Mouse (Mus musculus) thymus, postnatal 25 days (tissue): Measurements from ENCODE around the gene Abhd11.
"Not testable (repeated sequence)": the region's sequence is repeated elsewhere in the genome, so short reads cannot be mapped to it uniquely, and the experiment has no call there.

Source experiments
- DNase-seq: peaks from one replicate; pipeline ENCODE4 v3.0.0; 2022

The Abhd11 gene

DNA sequence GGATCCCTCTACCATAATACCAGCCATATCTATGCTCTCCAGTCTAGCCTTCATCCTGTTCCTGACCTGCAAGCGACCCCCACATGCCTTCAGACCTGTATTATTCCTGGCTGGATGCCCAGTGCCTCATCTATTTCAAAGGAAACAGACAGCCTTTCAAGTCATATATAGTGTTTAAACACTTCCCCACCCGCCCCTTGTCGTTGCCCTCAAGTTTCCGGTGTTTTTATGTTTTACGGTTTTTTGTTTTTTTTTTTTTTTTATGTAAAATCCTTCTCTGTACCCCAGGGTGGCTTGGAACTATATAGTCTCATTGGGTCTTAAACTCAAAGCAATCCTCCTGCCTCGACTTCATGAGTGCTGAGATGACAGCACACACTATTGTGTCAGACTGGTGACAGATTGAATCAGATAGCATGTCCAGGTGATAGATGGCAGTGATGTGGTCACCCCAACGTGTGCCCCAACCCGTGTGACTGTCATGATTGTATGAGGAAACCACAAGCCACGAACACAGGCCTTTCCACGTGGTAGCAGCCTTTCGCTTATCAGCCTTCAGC is 15.8 kb downstream of the Abhd11 start:
- DNase-seq = peak; percentile 38

DNA sequence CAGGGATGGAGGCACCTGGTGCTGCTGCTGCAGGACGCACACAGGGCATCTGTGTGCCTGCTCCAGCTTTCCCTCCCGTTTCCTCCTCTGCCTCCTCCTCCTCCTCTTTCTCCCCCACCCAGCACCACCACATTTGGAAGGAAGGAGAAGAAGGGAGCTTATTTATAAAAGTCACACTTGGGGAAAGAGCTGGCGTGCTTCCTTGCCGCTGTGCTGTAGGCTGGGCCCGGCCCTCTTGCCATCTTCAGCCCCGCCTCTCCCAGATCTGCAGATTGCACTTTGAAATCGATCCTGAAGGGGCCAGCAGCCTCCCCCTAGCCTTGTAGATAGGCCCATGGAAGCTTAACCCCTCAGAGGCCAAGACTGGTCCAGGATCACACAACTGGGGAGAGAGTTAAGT is 16.9 kb downstream of the Abhd11 start:
- DNase-seq = no peak

DNA sequence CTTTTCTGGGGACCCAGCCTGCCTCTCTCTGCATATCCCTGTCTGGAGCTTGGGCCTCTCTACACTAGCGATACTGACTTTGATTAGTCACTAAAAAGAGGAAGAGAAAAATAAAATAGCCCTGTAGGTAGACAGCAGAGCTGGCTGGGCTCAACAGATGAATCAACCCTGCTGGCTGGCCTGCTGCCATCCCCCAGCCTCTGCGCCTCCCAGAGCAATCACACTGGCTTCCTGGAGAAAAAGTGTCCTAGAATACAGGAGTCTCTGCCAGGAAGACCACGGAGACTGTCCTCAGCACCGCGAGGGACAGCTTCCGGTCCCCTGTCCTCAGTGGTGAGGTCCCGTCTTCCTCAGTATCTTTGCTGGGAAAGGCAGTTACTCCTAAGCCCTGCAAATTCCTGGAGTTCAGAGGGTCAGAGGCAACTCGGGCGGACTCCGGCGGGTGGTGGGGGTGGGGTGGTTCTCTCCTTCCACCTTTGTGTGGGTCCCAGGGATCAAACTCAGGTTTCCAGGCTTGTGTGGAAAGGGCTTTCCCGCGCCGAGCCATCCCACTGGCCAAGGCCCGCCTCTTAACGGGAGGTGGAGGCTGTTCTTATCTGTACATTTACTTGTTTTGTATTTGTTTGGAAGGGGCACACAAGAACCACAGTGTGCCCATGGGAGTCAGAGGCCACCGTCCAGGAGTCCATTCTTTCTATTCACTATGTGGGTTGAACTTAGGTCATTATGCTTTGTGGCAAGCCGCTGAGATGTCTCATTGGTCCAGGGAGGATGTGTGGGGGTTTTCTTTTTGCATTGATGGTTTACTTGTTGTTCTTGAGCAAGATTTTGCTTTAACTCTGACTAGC is 20.3 kb downstream of the Abhd11 start:
- no peak for DNase-seq

DNA sequence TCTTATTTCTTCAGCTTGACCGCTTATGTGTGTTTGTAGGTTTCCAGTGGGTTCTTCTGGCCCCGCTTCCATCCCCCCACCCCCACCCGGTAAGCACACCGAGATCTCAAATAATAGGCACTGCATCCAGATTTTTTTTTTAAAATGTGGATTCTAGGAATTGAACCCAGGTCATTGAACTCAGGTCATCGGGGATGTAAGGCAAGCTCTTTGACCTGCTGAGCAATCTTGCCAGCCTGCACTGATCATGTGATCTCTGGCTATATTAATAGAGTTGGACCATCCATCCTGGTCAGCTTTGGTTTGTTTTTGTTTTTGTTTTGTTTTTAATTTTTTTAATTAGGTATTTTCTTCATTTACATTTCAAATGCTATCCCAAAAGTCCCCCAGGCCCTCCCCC is 23.6 kb downstream of the Abhd11 start:
- DNase-seq = no peak

DNA sequence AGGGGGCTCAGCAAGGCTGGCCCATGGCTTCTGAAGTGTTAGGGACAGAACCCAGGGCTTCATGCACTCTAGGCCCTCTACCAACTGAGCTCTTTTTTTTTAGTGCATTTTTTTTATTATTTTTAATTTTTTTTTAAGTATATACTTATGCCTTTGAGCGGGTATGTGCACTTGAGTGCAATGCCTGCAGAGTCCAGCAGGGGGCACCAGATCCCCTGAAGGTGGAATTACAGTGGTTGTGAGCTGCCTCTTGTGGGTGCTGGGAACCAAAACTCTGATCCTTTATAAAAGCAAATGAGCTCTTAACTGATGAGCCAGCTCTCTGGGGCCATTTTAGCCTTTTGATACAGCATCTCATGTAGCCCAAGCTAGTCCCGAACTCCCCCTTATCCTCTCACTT is 25.6 kb downstream of the Abhd11 start:
- no peak for DNase-seq

DNA sequence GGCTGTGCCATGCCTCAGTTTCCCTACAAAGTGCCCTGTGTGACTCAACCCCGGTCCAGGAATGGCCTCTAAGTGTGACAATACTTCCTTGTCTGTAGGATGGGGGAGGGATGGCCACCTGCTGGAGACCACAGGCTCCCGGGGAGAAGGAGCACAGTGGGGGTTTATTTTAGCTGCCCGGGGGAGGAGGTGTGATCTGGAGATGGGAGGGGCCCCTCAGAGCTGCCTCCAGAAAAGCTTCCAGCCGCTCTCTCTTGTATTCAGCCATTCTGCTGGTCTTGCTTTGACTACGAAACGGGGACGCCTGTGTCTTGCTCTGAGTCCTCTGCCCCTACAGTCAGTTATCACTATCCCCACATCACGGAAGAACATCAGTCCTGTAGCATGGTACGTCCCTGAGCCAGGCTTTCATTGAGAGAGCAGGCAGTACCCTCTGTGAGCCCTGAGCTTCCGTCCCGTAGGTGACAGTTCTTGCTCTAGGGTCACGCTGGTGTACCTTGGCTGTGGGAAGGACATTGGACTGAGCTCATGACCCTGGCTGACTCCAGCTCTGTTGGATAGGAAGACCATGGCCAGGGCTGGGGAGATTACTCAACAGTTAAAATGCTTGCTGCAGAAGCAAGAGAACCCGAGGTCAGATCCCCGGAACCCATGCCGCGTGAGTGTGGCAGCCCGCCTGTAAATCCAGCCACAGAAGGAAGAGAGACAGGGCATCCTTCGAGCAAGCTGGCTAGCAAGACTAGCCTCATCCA is 26.8 kb downstream of the Abhd11 start:
- DNase-seq = no peak

DNA sequence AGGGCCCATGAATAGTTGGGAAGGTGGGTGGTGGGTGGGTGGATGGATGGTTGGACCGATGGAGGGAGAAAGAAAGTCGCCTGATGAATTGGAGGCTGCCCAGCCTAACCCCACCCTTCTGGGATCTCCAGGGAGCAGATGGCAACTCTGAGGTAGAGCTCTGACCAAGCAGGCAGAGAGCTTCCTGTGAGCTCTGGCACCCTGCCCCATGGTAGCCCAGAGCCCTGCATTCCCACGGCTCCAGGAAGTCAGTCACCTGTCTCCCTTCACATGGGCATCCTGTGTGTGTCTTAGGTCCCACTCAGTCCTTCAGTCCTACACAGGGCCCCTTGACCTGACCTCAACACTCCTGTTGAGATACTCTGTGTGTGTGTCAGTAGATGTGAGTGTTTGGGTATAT is 29.0 kb downstream of the Abhd11 start:
- DNase-seq = no peak

DNA sequence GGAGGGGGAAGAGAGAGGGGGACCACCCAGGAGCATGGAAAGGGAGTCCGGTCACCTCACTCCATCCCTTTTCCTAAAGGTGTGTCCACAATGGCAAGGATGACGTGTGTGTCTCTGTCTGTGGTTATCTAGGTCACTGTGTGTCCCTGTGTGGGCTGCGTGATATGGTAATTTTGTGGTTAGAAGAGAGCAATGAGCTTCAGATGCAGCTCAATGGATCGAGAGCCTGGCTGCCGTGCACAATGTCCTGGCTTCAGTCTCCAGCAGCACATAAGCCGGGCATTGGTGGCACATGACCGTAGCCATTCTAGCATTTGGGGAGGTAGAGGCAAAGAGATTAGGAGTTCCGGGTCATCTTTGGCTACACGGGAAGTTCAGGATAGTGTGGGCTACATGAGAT is 30.6 kb downstream of the Abhd11 start:
- DNase-seq = no peak

DNA sequence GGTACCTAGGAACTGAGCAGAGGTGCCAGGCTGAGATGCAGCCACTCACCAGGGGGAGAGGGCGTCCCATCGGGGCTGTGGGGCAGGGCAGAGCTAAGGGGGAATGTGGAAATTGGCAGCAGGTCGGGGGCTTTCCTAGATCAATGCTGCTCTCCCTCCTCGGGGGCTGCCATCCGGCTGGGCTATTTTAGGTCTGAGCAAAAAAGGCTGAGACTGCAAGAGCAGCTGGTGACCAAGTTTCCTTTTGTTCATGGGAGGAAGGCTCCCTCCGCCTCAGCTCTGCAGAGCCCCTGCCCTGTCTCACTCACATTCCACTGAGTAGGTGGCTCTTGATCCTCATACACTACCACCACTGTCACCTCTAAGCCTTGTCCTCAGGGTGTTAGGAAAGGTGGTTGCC is 31.1 kb downstream of the Abhd11 start:
- no peak for DNase-seq

DNA sequence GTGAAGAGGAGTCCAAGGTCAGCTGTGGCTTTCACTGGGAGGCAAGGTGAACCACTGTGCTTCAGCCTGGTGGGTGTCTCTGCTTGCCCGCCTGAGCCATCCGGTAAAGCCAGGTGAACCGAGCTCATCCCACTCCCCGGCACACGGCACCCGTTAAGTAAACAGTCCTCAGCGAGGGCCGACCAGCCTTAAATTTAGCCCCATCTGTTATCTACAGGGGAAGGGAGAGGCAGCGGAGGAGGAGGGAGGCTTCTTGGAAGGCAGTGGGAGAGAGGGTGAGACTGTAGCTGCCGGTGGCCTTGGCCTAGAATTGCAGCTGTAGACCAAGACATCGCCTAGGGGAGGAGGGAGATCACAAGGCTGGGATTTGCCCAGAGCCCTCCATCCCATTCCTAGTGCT is 31.8 kb downstream of the Abhd11 start:
- DNase-seq = no peak

DNA sequence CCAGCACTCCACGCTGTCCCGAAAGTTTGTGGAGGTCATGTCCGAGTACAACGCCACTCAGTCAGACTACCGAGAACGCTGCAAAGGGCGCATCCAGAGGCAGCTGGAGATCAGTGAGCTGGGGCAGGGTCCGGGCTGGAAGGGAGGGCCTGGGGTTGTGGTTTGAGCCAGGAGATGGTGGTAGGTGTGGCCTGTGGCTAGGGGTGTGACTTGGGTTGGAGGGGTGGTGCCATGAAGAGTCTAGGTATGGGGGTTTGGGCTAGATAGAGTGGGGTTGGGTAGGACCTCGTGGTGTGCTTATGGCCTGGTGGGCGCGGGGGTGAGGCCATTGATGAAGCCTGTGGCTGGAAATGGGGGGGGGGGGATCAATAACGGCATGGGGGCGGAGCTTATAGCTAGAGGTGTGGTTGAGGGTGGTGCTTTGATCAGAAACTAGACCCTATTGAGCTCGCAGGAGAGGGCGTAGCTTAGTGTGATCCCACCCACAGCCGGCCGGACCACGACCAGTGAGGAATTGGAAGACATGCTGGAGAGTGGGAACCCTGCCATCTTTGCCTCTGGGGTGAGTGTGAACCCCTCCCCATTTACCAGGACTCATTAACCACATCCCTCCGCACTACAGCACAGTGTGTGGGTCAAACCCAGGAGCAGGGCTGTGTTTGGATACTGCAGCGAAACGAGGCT is 33.3 kb downstream of the Abhd11 start:
- no peak for DNase-seq

DNA sequence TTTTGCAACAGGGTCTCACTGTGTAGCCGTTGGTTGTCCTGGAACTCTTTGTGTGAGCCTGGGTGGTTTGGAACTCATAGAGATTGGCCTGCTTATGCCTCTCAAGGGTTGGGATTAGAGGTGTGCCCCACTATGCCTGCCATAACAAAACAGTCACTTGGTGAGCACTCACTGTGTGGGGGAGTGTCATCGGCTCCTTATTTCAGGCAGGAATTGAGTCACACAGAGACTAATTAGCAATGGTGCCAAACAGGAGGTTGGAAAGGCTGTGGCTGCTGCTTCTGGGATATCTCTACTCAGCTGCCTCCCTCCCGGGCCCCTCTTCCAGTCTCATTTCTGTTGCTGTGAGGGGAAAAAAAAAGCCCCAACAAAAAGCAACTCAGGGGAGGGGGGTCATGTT is 35.6 kb downstream of the Abhd11 start:
- DNase-seq = no peak

DNA sequence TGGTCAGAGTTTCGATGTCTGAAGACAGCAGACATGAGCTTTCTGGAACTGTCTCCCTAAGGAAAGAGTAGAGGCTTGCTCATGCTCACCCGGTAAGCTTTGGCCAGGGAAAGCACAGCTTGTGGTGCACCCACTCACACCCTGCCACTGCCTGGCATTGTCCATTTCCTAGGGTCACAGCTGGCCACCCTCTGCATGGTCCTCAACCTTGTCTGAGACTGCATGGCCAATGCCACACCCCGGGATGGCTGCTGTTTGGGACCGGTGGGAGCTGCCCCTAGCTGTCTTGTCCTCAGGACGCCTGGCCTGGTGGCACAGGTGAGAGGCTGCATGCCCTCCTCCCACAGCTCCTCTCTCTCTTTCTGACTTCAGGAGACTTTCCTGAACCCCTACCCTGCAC is 39.6 kb downstream of the Abhd11 start:
- DNase-seq = no peak

DNA sequence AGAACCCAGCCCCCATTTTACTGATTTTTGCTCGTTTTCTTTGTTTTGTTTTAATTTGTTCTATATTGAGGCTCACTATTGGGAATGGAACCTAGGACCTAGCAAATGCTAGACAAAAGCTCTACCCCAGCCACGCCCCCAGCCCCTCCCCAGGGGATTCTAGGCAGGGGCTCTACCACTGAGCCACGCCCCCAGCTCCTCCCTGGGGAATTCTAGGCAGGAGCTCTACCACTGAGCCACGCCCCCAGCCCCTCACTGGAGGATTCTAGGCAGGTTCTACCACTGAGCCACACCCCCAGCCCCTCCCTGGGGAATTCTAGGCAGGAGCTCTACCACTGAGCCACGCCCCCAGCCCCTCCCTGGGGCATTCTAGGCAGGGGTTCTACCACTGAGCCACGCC is 40.3 kb downstream of the Abhd11 start:
- DNase-seq = not testable (repeated sequence)

DNA sequence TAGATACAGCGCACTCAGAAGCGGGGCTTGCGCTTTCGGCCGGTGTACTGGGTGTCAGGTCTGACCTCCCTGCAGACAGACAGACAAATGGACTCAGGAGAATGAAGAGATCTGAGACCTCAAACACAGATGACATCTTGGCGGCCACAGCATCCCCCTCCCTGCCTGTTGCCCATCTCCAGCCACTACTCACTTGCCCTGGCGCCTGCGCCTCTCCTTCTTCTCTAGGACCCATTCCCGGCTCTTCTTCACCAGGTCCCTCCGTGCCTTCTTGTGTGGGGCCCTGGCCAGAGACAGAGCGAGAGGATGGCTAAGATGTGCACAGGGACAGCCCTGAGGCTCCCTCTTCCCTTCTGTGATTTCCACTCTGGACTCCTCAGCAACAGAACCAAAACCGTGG is 44.4 kb downstream of the Abhd11 start:
- no peak for DNase-seq
